Mouse (Mus musculus) forebrain, embryonic 14.5 days (tissue): ENCODE results near the gene Akap13. TPM values are rescaled to one million over a fixed set of nuclear protein-coding genes. Genes with fewer than 3 reads are reported as not detected.

Source experiments
- ATAC-seq: fragments of 200-750 bp; cut with Nextera tagmentation; 2 replicates; pipeline ENCODE4 v1.8.0; 2017; ENCODE audit warnings: mild to moderate bottlenecking, moderate library complexity
- DNase-seq: peaks from one replicate; pipeline ENCODE4 v3.0.0-alpha.2; 2015; ENCODE audit warnings: low spot score
- H3K27ac ChIP-seq: fragments of 300-500 bp; sonication (generic); 2 replicates; pipeline ENCODE4 v1.5.1; 2014; ENCODE audit warnings: low read depth, mild to moderate bottlenecking, control low read depth, low read length, moderate library complexity
- H3K27me3 ChIP-seq: fragments of 300-500 bp; sonication (generic); replicated peaks from 2 replicates; pipeline ENCODE4 v1.6.1; 2014; ENCODE audit warnings: low read length, control low read depth, mixed read lengths; ENCODE audit not compliant: control insufficient read depth, insufficient read depth
- H3K36me3 ChIP-seq: fragments of 300-500 bp; sonication (generic); 2 replicates; pipeline ENCODE4 v1.6.1; 2014; ENCODE audit warnings: low read length, control low read depth; ENCODE audit not compliant: control insufficient read depth, insufficient read depth
- H3K4me1 ChIP-seq: fragments of 300-500 bp; sonication (generic); 2 replicates; pipeline ENCODE4 v1.6.1; 2014; ENCODE audit warnings: antibody characterized with exemption, low read length, control low read depth; ENCODE audit not compliant: control insufficient read depth, insufficient read depth
- H3K4me2 ChIP-seq: fragments of 300-500 bp; sonication (generic); 2 replicates; pipeline ENCODE4 v1.6.1; 2014; ENCODE audit warnings: mild to moderate bottlenecking, control low read depth, low read length
- H3K4me3 ChIP-seq: fragments of 300-500 bp; sonication (generic); 2 replicates; pipeline ENCODE4 v1.5.1; 2014; ENCODE audit warnings: low read depth, low read length, control low read depth
- H3K9ac ChIP-seq: fragments of 300-500 bp; sonication (generic); 2 replicates; pipeline ENCODE4 v1.6.1; 2014; ENCODE audit warnings: mild to moderate bottlenecking, low read length, control low read depth, moderate library complexity
- H3K9me3 ChIP-seq: fragments of 300-500 bp; sonication (generic); replicated peaks from 2 replicates; pipeline ENCODE4 v1.6.1; 2016; ENCODE audit warnings: low read length, control low read depth, mixed read lengths; ENCODE audit not compliant: control insufficient read depth
- WGBS: fragments of 180-500 bp; shearing (Covaris S2); extraction: QIAGEN DNeasy Blood & Tissue Kit; methylation state at CpG from one replicate; pipeline ENCODE4 v1.1.7; 2014; 5-methylcytosine and 5-hydroxymethylcytosine counted together
- polyA plus RNA-seq: library from polyadenylated mRNA; unstranded; fragments of >200 nt; fragmentation: Nextera tagmentation; extraction: Ambion mirVana; gene quantifications from 2 replicates; pipeline ENCODE4 v1.2.1, GENCODE M21; 2014

Akap13 gene
- polyA plus RNA-seq, 1 experiment from 2014 or later = 9.8 TPM

GRCm38 (mm10) chr7:75682901-75683300 lies 227.6 kb downstream of the Akap13 start:
- no peak overlapping the region for H3K4me2 ChIP-seq
- no peaks in the 10 kb centered on the region for H3K4me1 ChIP-seq
- H3K9ac ChIP-seq = no peak overlapping the region
- WGBS = 88% methylated on average over 1 of the region's 1 CpGs
- DNase-seq (no peak), ATAC-seq (no peak)
- no peak overlapping the region for H3K27ac ChIP-seq
- no peak overlapping the region for H3K4me3 ChIP-seq
- no peaks in the 10 kb centered on the region for H3K27me3 ChIP-seq
- H3K36me3 ChIP-seq = no peaks in the 10 kb centered on the region
- H3K9me3 ChIP-seq = no peaks in the 10 kb centered on the region

- H3K27me3 ChIP-seq = no peaks in the 10 kb centered on the region
- H3K4me1 ChIP-seq = no peaks in the 10 kb centered on the region
- no peak overlapping the region for H3K27ac ChIP-seq
- H3K4me3 ChIP-seq = no peak overlapping the region
- ATAC-seq (no peak), DNase-seq (no peak)
- no peak overlapping the region for H3K9ac ChIP-seq
- no peaks in the 10 kb centered on the region for H3K9me3 ChIP-seq
- H3K36me3 ChIP-seq = no peaks in the 10 kb centered on the region
- WGBS = 38% methylated on average over 6 of the region's 6 CpGs
- H3K4me2 ChIP-seq = no peak overlapping the region
These were observed 228.1 kb downstream of the Akap13 start for GRCm38 (mm10) chr7:75683410-75683809.

GRCm38 (mm10) chr7:75684976-75685375 lies 229.6 kb downstream of the Akap13 start:
- WGBS = 81% methylated on average over 3 of the region's 3 CpGs
- no peak for DNase-seq
- ATAC-seq = no peak
- Histone ChIP-seq H3K27ac (no peak overlapping the region), H3K4me1 (no peaks in the 10 kb centered on the region), H3K4me3 (no peak overlapping the region), H3K9me3 (no peaks in the 10 kb centered on the region), H3K4me2 (no peak overlapping the region), H3K27me3 (no peaks in the 10 kb centered on the region), H3K36me3 (no peaks in the 10 kb centered on the region), H3K9ac (no peak overlapping the region)

GRCm38 (mm10) chr7:75686046-75686826 lies 230.9 kb downstream of the Akap13 start:
- 90% methylated on average over 7 of the region's 7 CpGs for WGBS
- Histone ChIP-seq H3K27me3 (no peaks in the 10 kb centered on the region), H3K9ac (no peak overlapping the region), H3K27ac (no peak overlapping the region), H3K9me3 (no peaks in the 10 kb centered on the region), H3K36me3 (no peaks in the 10 kb centered on the region), H3K4me2 (no peak overlapping the region), H3K4me1 (no peaks in the 10 kb centered on the region), H3K4me3 (no peak overlapping the region)
- ATAC-seq (no peak), DNase-seq (no peak)

- Histone ChIP-seq H3K27ac (no peak overlapping the region), H3K9me3 (no peaks in the 10 kb centered on the region), H3K4me1 (no peaks in the 10 kb centered on the region), H3K9ac (no peak overlapping the region), H3K4me2 (no peak overlapping the region), H3K27me3 (no peaks in the 10 kb centered on the region), H3K4me3 (no peak overlapping the region), H3K36me3 (no peaks in the 10 kb centered on the region)
- DNase-seq (no peak), ATAC-seq (no peak)
- 97% methylated on average over 1 of the region's 1 CpGs for WGBS
These were observed 231.5 kb downstream of the Akap13 start for GRCm38 (mm10) chr7:75686827-75687164.

- no peaks in the 10 kb centered on the region for H3K27me3 ChIP-seq
- ATAC-seq (no peak), DNase-seq (no peak)
- no peaks in the 10 kb centered on the region for H3K4me1 ChIP-seq
- no peak overlapping the region for H3K4me3 ChIP-seq
- H3K9me3 ChIP-seq = no peaks in the 10 kb centered on the region
- no peak overlapping the region for H3K4me2 ChIP-seq
- H3K27ac ChIP-seq = no peak overlapping the region
- 92% methylated on average over 3 of the region's 3 CpGs for WGBS
- no peak overlapping the region for H3K9ac ChIP-seq
- no peaks in the 10 kb centered on the region for H3K36me3 ChIP-seq
These were observed 232.8 kb downstream of the Akap13 start for GRCm38 (mm10) chr7:75688144-75688543.

- DNase-seq (no peak), ATAC-seq (no peak)
- Histone ChIP-seq H3K27me3 (no peaks in the 10 kb centered on the region), H3K4me3 (no peak overlapping the region), H3K9me3 (no peaks in the 10 kb centered on the region), H3K36me3 (0 out of 2 replicates have a peak, but pooled peaks cover 3% of the 10 kb centered on the region), H3K27ac (no peak overlapping the region), H3K4me2 (no peak overlapping the region), H3K4me1 (no peaks in the 10 kb centered on the region), H3K9ac (no peak overlapping the region)
- WGBS = 80% methylated on average over 5 of the region's 5 CpGs
These were observed 239.4 kb downstream of the Akap13 start for GRCm38 (mm10) chr7:75694777-75695176.

GRCm38 (mm10) chr7:75699836-75700235 lies 244.5 kb downstream of the Akap13 start:
- ATAC-seq = no peak

GRCm38 (mm10) chr7:75700771-75701345 lies 245.5 kb downstream of the Akap13 start:
- H3K27ac ChIP-seq = no peak overlapping the region
- H3K36me3 ChIP-seq = peaks cover 3% of the 10 kb centered on the region; the same call in 1 of the 2 replicates
- no peaks in the 10 kb centered on the region for H3K9me3 ChIP-seq
- no peak overlapping the region for H3K4me3 ChIP-seq
- H3K4me2 ChIP-seq = no peak overlapping the region
- DNase-seq (no peak), ATAC-seq (no peak)
- 90% methylated on average over 10 of the region's 10 CpGs for WGBS
- H3K27me3 ChIP-seq = no peaks in the 10 kb centered on the region
- H3K4me1 ChIP-seq = no peaks in the 10 kb centered on the region
- no peak overlapping the region for H3K9ac ChIP-seq

More at GRCm38 (mm10) chr7:75699836-75700235, 244.5 kb downstream of the Akap13 start:
- Histone ChIP-seq H3K9me3 (no peaks in the 10 kb centered on the region), H3K4me3 (no peak overlapping the region), H3K36me3 (0 out of 2 replicates have a peak, but pooled peaks cover 3% of the 10 kb centered on the region), H3K9ac (no peak overlapping the region), H3K4me2 (no peak overlapping the region), H3K27me3 (no peaks in the 10 kb centered on the region), H3K4me1 (no peaks in the 10 kb centered on the region), H3K27ac (no peak overlapping the region)
- 92% methylated on average over 5 of the region's 5 CpGs for WGBS
- DNase-seq = no peak
